Mouse (Mus musculus): ENCODE results near the gene Plbd1.
A peak's percentile ranks its signal among the peaks of the same experiment; 100 is the strongest.

The Plbd1 gene

DNA sequence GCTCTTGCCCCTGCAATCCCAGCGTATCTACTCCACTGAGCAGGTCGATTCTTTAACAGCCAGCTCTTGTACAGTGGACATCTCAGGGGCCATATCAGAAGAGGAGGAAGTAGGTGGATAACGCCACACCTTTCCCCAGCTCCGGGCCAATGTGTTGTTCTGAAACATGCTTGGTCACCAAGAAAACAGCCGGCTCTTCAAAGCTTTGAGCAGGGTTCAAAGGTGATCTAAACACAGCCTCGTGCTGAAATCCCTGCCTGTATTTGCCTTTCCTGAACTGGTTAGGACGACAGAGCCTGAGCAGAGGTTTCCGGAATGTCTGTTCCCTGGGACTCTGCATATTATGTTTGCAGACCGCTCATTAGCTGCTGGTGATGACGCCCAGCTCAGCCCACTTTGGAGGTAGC is 14.3 kb downstream of the Plbd1 start:
- DNase-seq: no peak

DNA sequence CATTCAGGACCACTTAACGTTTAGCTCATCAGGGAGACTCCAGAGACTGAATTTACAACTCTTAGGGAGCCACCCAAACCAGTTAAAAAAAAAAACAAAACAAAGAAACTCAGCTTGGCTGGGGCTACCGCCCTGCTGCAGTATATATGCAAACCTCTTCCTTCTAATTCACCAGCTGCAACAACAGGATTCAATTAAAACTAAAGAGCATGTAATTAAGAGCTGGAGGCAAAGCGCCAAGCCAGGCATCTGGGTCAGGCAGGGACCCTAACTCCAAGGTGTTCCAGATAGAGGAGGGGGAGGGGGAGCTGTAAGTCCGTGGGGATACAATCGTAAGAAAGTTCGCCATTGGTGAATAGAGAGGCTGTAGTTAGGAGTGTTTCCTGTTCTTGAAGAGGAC is 15.5 kb downstream of the Plbd1 start:
- no peak for DNase-seq

DNA sequence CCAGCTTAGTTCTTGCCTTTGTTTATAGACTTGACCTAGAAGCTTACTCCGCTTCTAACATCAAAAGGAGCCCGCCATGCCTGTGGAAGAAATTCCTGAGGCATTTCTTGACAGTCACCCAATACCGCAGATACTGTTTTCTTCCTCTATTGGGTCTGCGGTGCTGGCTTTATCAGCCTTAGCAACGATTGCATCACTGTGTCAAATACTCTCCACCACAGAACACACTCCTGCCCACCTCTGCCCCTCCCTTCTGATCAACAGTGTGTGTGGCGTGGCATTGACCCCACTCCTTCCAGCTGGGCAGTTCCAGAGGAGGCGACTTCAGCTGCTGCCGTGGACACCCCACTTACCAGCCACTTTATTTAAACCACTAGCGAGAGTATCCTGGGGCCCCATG is 16.0 kb downstream of the Plbd1 start:
- DNase-seq: peak; percentile 14 to 40

DNA sequence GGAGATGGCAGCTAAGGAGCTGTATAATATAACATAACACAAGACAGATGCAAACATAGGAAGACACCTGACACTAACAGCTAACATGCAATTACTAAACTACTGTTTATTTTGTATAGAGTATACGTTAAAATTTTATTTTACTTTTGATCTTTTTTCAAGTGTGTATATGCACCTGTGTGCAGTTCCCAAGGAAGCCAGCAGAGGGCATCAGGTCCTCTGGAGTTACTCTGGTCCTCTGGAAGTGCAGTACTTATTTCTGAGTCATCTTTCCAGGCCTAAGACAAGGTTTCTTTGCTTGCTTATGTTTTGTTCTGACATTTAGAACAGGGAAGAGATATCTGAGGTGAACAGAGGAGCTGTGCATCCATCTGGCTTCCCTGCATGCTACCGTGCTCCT is 17.6 kb downstream of the Plbd1 start:
- DNase-seq: no peak

DNA sequence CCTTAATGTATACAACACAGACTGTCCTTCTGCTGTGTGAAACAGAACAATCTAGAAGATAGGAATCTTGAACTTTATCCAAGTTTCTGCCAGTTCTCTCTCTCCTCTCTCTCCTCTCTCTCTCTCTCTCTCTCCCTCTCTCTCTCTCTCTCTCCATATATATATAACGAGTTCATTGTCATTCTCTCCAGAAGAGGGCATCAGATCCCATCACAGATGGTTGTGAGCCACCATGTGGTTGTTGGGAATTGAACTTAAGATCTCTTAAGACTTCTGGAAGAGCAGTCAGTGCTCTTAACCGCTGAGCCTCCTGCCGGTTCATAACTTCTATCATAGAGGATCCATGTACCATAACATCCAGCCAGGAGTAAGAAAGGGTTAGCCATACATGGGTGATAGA is 26.7 kb downstream of the Plbd1 start:
- no peak for DNase-seq

DNA sequence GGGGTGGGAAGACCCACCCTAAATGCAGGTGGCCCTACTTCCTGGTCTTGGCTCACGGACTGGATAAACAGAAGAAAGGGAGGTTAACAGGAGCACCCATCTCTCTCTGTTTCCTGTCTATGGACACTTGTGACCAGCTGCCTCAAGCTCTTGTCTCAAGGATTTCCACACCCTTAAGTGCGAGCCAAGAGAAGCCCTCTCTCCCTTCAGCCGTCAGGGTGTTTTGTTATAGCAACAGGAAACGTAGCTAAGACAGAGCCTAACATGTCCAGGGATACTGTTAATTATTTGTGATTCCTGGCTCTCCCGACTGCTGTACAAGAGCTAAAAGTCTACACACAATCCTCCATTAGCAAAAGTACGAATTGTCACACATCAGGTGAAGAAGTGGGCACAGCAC is 28.0 kb downstream of the Plbd1 start:
- DNase-seq: no peak

DNA sequence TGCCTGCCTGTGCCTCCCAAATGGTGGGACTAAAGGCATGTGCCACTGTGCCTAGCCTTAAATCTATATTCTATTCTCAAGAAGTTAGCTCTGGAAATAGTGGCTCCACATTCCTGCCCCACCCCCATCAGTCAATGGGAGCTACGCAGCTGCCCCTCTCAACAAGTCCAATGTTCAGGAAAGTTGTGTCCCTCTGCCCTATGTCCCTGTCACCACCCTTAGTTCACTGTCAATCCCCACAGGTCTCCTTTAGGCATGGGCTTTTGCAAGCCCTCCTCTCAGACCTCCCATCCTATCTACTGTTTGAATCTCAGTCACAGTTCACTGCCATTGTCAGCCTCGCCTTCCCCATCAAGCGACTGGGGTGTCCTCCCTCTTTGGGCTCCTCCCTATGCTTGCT is 28.6 kb downstream of the Plbd1 start:
- no peak for DNase-seq

DNA sequence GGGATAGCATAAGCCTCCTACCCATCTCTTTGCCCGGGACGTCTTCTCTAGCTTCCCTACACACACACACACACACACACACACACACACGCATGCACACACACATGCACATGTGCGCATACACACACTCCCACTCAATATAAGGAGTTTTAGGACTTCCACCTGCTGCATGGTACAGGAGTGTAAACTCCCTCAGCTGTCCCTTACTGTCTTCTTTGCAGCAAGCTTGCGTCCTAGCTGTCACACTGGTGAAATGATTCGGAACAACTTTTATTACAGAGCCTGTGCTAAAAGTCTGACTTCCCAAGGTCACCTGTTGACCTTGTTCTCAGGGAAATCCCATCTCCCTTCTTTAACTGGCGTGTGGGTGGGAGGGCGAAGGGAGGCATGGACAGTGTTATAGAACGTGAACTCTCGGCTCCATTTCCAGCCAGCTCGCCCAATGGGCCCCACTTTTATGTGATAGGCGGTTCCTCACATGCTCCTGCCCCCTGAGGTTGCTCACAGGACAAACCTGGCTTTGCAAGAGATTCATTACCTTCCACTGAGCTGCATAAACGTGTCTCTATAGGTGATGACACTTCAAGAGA is 29.7 kb downstream of the Plbd1 start:
- DNase-seq: no peak

DNA sequence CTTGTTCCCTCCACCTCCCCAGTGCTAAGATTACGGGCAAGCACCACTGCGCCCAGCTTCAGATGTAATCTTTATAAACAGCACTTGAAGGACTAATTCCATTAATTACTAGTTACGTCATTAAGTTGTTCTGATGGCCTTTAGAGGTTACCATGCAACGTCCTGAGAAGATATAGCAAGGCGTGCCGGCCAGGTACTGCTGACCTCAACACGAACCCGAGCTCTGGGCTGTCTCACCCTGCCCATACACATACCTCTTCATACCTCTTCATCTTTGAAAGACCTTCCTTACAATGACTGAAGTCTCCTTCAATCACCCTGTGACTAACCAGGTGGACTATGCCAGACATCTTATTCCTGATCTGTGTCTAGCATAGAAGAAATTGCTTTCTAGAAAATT is 30.2 kb downstream of the Plbd1 start:
- DNase-seq: no peak

DNA sequence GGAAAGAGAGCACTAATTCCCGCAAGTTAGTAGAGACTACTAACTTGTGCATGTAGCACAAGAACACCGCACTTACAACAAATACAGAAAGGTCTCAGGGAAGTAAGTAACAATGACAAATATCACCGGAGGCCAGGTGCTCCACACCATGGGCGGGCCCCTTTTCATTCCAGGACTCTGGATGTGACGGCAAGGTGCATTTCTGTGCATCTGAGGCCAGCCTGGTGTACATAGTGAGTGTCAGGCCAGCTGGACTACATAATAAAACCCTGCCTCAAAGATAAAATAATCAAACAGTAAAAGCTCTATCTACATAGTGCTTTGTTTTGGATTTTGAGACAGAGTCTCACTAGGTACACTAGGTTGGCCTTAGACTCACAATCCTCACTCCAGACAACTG is 32.1 kb downstream of the Plbd1 start:
- DNase-seq: no peak

DNA sequence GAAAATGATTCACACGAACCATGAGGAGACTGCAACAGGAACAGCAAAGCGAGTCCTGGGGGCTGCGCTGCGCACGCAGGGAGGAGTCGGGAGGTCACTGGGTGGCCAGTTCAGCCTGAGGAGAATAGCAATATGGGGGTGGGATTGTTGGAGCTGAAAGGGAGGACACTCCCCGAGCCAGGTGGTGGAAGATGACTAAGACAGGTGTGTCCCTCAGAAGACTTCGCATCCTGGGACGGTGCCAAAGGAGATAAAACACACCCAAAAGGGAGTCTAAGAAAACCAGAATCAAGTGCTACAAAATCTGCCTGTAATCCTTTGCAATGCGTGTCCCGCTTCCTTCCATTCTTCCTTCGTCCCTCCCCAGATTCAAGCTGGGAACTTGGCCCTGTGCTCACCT is 36.3 kb downstream of the Plbd1 start:
- no peak for DNase-seq

DNA sequence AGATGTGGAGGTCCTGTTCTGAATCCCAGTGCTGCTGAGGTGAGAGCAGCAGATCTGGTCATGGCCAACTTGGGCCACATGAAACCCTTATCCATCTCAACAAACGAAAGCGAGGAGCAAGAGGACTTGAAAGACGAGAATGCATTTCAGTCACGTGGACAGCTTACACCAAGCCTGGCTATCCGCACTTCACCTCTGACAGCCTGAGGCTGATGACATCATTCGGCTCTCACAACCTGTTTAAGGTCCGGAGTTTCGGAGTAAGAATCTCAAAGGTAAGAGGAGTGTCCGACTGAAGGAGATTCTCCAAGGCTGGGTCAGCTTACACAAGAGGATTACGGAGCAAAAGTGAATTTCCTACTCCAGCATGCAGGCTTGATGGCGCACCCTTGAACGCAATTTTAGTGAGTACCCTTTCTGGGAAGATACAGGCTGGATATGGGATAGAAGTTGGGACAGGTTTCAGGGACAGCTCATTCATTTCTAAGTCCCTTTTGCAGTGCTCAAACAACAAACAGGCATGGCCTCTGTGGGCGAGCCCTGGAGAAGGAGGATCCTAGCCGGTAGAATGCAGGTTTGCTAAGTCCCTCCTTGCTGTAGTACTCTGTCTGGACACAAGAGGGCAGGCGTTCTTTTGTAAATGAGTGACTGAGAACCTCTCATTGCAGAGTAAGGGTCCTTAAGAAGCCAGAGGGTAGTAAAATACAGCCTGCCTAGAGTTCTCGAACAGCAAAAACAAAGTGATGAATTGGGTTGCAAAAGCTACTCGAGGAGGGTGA is 41.2 kb downstream of the Plbd1 start:
- DNase-seq: peak; percentile 51 to 86

DNA sequence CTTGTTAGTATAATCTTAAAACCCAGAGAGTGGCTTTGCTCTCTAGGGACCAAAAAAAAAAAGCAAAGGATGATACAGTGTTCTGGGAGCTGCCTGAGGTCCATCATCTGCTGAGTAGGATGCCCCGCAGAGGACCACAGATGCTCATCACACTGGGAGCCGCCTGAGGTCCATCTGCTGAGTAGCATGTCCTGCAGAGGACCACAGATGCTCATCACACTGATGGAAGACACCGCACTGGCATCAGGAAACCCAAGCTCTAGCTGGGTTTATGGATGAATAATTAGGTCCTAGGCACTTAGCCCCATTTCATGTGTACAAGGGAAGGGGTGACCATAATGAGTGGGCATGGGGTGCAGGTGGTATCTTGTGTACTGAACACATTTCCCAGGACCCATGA is 47.6 kb downstream of the Plbd1 start:
- DNase-seq: no peak

DNA sequence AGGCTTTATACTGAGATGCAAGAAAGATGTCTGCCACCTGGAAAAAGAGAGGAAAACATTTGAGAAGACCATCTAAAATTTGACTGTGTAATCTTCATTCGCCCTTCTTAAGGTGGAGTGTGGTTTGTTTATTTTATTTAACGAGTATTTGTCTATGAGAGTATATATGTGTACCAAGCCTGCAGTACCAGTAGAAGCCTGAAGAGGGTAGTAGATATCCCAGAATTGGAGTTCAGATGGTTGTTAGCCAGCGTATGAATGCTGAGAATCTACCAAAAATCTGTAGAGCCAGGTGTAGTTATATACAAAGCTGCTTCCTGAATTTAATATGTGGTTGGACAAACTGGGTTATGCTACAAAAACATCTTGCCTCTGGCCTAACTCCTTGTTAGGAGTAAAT is 49.4 kb downstream of the Plbd1 start:
- no peak for DNase-seq

DNA sequence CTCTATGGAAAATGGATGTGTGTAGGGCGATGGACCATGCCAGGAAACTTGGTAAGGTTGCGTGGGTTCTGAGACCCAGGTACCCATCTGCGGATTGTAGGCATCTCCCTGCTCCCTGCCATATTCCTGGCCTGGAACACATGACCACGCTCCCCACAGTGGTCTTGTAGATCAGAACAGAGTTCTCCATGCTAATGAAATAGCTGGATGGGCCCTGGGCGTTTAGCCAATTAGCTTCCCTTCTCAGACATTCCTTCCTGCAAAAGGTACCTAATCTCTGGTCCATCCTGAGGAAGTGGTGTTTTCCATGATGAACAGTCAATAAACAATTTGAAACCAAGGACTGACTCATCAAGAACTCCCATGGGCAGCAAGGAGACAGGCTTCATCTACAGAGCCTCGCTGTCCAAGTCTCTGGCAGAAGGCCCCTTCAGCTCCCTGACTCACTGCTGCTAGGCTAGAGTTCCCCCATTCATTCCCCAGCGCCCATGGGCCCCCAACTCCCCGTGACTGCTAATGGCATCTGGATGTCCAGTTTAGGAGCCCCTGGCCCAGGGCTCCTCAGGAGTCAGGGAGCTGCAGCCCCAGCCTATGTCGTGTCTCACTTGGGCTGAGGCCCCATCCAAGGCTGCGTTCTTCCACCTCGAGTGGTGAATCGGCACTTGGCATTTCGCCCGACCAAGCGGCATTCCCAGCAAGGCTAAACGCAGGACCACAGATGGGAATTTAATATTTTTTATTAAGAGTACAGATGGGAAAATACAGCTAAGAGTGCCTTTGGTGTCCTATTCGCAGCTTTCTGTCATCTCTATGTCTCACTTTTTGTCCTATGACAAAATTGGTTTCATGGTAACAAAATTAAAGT is 50.1 kb downstream of the Plbd1 start:
- DNase-seq: no peak

DNA sequence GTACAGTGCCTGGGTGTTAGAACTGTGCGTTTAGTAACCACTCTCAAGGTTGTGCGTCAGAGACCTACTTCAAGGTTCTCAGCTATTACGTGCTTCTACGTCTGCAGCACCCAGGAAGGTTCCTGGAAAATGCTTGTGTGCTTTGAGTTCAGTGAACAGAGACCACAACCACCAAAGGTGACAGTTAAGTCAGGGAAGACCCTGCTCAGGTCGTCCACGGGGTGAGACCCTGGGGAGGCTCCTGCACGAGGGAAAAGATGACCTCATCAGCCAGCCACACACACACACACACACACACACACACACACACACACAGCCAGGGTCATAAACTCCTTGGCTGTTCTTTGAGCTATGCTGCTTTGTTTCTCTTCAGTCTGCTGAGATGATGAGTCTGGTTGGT is 59.1 kb downstream of the Plbd1 start:
- no peak for DNase-seq

DNA sequence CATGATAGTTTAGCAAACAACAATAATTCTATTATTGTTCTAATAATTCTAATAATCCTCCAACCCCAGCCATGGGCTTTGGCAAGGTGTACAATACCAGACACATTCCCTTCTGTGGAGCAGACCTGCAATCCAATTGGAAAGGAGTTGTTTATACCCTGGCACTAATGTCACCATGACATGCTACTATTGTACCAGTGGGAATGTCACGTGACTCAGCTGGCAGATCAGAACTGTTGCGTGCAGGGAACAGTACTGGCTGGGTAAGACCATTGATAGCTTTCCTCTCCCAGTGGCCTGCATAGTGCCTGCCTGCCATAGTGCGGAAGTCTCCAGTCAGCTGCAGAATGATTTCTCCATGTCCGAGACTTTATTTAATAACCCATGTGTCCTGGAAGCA is 67.2 kb downstream of the Plbd1 start:
- no peak for DNase-seq

DNA sequence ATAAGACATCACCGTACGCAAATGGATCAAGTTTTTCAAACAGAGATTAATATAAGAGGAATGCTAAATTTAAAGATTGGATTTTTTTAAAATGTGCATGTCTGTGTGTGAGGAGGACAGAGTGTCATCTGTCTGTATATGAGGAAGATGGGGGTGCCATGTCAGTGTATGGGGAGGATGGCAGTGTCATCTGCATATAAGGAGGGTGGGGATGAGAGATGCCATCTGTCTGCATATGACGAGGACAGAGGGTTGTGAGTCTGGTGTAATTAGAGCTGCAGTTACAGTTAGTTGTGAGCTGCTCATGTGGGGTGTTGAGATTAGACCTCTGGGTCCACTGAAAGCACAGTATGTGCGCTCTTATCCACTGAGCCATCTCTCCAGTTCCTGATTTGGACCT is 71.0 kb downstream of the Plbd1 start:
- no peak for DNase-seq

DNA sequence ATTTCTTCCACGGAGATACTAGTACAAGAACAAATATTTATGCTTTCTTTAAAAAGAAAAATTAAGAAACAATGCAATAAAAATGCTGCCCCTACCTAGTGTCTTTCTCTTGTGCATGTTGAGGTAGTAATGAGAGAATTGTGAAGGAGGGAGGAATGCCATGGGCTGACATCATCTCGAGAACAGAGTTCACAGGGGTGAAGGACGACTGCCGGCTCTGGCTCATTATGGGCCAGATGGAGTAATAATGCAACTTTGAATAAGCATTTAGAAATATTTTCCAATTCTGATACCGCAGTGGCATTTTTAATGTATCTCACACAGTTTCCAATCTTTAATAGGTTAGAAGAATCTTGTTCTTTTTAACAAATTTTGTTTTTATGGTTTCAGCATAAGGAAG is 95.7 kb downstream of the Plbd1 start:
- no peak for DNase-seq
